Mouse (Mus musculus): ENCODE measurements around the gene Ubald2.
"Not testable (repeated sequence)": the region's sequence is repeated elsewhere in the genome, so short reads cannot be mapped to it uniquely, and the experiment has no call there.

Ubald2 gene
- long read RNA-seq, experiment 1, partial matches to known transcripts: 1 of 2 reads
- long read RNA-seq, experiment 1, other reads (novel, unspliced or antisense): 0 of 2 reads
- long read RNA-seq, experiment 2, partial matches to known transcripts: 1 of 1 reads
- long read RNA-seq, experiment 2, other reads (novel, unspliced or antisense): 0 of 1 reads

- intact Hi-C loops (cut with DNase I): no loop called here
These were observed at the start of gene Ubald2 for GRCm38 (mm10) chr11:116433356-116434286. Gene Ubald2, plus strand, starts transcription at chr11:116434094.

- intact Hi-C loops (cut with DNase I): no loop called here
These were observed 49.7 kb upstream of the Ubald2 start for GRCm38 (mm10) chr11:116384171-116384570.

GRCm38 (mm10) chr11:116385999-116386398, 47.9 kb upstream of the Ubald2 start:
- intact Hi-C loops (cut with DNase I): loop anchor here (5.0 kb wide), 1 partner anchor 56 kb away; no protein-coding TSS in a partner anchor

DNA sequence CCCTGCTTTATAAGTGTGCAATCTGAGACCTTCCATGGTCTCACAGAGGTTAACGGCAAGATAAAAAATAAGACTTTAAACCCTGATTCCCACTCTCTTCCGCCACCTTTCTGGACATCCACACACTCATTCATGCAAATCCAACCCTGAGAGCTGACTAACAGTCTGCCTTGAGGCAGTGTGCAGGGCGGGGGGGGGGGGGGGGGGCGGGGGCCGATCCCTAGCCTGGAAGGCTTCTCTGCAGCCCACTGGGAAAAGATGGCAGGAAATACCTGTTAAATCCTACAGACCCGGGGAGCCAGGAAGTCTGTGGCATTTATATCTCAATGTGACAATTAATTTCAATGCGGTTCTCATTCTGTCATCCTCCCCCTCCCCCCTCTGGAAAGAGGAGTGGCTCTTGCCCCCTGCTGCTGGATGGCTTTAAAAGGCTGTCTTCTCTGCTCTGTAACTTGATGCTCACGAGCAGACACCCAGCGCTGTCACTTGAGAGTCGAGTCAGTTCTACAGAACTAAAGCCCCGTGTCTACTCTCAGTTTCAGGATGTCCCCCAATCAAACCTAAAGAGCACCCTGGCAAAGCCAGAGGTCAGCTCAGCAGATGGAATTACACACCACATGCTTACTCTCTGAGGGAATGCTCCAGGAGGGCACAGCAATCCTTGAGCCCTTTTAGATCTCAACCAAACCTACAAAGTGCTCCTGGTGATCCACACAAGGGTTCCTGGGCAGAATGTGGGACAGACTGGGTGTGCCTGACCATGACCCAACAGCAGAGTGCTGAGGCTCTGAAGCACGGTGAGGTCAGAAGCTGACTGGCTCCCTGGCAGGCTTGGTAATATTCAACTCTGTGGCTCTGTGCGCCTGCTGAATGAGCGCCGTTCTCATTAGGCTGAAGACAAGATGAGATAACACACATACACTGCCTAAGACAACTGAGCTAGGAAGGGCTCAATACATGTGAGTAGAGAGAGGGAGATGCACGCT, 46.5 kb upstream of the Ubald2 start:
- intact Hi-C loops (cut with DNase I): loop anchor here (5.0 kb wide), 1 partner anchor 55 kb away; no protein-coding TSS in a partner anchor

GRCm38 (mm10) chr11:116388841-116389480, 44.9 kb upstream of the Ubald2 start:
- intact Hi-C loops (cut with DNase I): loop anchor here (5.0 kb wide), 1 partner anchor 53 kb away; no protein-coding TSS in a partner anchor

DNA sequence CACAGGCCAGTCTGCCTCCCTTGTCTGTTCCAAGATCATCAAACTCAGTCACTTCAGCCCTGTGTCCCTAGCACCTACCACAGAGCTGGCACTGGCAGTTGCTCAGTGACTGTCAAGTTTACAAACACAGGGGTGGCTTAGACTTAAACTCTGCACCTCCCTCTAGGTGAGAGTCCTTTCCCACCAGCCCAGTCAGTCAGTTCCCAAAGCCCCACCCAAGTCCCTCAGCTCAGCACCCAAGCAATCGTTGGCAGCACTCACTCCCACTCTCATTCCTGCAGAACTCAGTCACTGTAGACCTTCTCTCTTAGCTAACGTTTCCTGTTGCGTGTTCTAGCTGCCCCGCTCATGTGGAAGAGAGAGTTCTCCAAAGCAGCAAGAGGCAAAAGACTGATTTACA, 39.1 kb upstream of the Ubald2 start:
- intact Hi-C loops (cut with DNase I): no loop called here

DNA sequence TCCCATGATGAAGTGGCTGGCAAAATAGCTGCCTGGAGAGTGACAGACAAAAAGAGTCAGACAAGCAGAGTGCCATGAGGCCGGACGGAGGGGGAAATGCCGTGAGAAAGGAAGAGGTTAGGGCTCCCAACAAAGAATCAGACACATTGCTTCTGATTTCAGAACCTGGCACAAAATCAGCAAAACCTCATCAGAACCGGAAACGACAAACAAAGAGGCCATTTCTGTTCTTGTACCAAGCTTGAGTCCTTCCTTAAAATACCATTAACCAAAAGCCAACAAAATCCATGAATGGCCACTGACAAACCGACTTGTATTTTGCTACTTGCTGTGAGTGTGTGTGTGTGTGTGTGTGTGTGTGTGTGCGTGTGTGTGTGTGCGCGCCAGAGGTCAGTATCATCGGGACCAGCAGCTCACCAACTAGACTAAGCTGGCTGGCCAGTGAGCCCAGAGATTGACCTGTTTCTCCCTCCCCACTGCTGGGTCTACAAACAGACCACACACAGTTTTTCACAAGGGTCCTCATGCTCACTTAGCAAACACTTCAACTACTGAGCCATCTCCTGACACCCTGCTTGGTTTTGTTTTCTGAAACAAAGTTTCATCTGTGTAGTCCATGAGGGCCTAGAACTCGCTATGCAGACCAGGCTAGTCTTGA, 37.5 kb upstream of the Ubald2 start:
- intact Hi-C loops (cut with DNase I): no loop called here

- intact Hi-C loops (cut with DNase I): no loop called here
These were observed 37.0 kb upstream of the Ubald2 start for GRCm38 (mm10) chr11:116396934-116397330.

DNA sequence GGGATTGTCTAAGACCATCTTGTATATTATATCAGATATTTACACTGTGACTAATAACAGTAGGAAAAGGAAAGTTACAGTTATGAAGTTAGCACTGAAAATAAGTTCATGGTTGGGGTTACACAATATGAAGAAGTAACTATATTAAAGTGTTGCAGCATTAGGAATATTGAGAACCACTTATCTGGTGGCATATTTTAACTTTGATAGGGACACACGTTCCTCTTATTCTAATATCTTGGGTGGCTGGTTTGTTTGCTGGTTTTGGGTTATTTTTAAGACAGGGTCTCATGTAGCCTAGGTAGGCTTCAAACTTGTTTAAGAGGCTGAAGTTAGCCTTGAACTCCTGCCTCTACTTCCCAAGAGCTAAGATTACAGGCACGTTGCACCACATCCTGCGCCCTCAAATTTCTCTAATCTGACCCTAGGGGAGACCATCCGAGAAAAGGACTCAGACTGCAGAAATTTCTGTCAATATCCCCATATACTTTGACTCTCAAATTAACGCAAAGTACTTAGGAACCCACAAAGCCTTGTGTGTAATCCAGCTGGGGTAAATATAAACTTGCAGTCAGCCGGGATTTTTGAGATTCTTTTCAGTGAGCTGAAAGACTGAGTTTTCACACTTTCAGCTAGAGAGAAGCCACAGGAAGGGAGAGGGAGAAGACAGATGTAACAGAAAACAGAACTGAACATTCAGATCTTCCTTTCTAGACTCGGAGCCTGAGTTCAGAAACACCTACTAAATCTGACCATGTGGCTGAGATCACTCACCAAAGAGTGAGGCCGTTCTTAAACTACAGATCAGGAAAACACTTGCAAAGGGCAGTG, 36.2 kb upstream of the Ubald2 start:
- intact Hi-C loops (cut with DNase I): no loop called here

DNA sequence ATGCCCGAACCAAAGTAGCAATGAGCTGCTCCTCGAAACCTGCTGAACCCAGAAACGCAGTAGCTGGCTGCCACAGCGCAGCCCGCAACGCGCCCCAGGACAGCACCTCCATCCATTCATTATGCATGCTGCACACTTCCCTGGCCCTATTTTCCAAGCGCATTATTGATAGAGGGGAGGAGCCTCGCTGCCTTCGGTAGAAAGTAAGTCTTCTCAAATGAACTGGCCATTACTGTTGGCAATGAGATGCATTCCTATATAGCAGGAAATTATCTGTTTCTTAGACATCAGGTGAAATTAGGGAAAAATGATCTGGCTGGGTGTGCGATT, 35.6 kb upstream of the Ubald2 start:
- intact Hi-C loops (cut with DNase I): no loop called here

GRCm38 (mm10) chr11:116400560-116400959, 33.3 kb upstream of the Ubald2 start:
- intact Hi-C loops (cut with DNase I): no loop called here

DNA sequence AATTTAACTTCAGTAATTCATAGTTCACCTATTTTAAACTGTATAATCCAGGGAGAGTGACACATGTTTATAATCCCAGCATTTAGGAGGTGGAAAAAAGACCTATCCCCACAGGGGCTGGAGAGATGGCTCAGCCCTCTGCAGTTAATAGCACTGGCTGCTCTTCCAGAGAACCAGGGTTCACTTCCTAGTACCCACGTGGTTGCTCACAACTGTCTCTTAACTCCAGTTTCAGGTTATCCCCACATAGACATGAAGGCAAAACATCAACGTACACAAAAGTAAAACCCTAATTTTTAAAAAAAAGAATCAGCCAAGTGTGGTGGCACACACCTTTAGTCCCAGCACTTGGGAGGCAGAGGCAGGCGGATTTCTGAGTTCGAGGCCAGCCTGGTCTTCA, 28.3 kb upstream of the Ubald2 start:
- intact Hi-C loops (cut with DNase I): no loop called here

GRCm38 (mm10) chr11:116406231-116406728, 27.6 kb upstream of the Ubald2 start:
- intact Hi-C loops (cut with DNase I): no loop called here

GRCm38 (mm10) chr11:116409008-116409407, 24.9 kb upstream of the Ubald2 start:
- intact Hi-C loops (cut with DNase I): no loop called here

GRCm38 (mm10) chr11:116410415-116410814, 23.5 kb upstream of the Ubald2 start:
- intact Hi-C loops (cut with DNase I): not testable (repeated sequence)

GRCm38 (mm10) chr11:116411582-116411981, 22.3 kb upstream of the Ubald2 start:
- intact Hi-C loops (cut with DNase I): no loop called here

- intact Hi-C loops (cut with DNase I): no loop called here
These were observed 21.7 kb upstream of the Ubald2 start for GRCm38 (mm10) chr11:116412028-116412827.

DNA sequence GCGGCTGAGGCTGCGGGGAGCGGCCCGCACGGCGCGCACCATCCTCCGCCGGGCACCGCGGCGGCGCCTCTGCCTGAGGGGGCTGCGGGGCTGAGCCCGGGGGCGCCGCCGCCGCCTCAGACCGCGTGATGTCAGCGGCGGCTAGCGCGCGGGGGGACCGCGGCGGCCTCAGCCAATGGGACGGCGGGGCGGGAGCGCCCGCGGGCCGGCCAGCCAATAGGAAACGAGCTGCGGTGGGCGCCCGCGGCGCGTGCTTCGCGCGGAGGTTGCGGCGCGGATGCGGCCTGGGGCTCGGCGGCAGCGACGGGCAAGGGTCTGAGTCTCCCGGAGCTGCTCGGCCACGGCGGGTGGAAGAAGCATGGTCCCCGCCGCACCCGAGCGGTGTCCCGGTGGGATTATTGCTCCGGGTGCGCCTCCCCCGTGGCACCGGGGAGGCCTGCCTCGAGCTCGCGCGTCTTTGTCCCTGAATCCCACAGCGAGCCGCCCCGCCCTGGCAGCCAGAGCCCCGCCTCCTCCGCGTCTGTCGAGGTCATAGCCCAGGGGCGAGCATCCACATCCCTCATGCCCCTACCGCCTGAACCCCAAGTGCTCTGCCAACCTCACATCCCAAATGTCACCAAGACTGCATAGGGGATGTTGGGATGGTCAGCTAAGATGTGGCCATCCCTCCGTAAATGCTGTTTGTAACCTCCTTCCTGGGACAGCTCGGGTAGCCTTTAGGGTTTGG, 20.8 kb upstream of the Ubald2 start, which contains the start of gene Rnf157:
Gene Rnf157 (minus strand): TSS at position 129 of the 727 bp plus-strand sequence.
- intact Hi-C loops (cut with DNase I): no loop called here
